Mouse (Mus musculus): Measurements from ENCODE around the gene Chaf1a. TPM values are rescaled to one million over a fixed set of nuclear protein-coding genes. Genes with fewer than 3 reads are reported as not detected.

The Chaf1a gene
- polyA plus RNA-seq, 1 experiment: 70.3 TPM

DNA sequence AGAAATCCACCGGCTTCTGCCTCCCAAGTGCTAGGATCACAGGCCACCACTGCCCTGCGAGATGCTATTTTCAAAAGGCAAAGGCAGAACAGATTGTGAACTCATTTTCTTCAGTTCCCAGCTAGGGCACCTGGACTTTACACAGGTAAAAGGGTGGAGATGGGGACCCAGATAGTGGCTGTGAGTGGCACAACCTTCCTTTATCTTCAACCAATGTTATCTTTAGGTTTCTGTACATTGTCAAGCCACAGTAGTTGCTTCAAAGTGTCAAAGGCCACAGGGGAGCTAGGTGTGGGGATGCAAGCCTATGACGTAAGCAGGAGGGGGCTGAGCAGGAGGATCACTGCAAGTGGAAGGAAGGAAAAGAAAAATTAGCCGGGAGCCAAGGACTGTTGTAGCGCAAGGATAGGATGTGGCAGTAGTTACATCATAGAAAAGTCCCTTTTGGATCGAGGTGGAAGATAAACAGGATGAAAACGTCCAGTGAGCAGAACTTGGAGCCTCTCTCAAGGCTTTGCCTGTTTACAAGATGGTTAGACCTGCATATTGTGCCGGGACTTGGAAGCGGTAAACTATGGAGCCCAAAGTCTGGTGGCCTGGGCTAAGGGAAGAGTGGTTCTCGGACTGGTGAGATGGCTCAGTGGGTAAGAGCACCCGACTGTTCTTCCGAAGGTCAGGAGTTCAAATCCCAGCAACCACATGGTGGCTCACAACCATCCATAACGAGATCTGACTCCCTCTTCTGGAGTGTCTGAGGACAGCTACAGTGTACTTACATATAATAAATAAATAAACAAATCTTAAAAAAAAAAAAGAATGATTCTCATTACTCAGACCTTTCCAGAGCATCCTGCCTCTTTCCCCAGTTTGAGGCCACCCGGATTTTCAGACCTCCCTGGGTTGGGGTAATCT, 32.5 kb upstream of the Chaf1a start:
- TF ChIP-seq POLR2A (IDR thresholded peaks at IDR 0.05; ENCODE audit: control insufficient read depth, low read depth, low read length): no peak
- no peak for TF ChIP-seq CTCF (IDR thresholded peaks at IDR 0.05; ENCODE audit: control insufficient read depth, insufficient read depth, insufficient replicate concordance, low read depth, low read length)
- no peaks in the 10 kb centered on the region for H3K36me3 ChIP-seq (ENCODE audit: control insufficient read depth, insufficient read depth, low read length)
- H3K27me3 ChIP-seq (ENCODE audit: control insufficient read depth, insufficient read depth, low read length): no peaks in the 10 kb centered on the region
- H3K27ac ChIP-seq (ENCODE audit: control insufficient read depth, insufficient read depth, low read depth, low read length): peak overlapping the region; percentile 65
- H3K4me1 ChIP-seq (ENCODE audit: control insufficient read depth, insufficient read depth, low read length): peaks cover 36% of the 10 kb centered on the region
- H3K4me3 ChIP-seq (ENCODE audit: control insufficient read depth, low read depth, low read length): peak overlapping the region; percentile 59

DNA sequence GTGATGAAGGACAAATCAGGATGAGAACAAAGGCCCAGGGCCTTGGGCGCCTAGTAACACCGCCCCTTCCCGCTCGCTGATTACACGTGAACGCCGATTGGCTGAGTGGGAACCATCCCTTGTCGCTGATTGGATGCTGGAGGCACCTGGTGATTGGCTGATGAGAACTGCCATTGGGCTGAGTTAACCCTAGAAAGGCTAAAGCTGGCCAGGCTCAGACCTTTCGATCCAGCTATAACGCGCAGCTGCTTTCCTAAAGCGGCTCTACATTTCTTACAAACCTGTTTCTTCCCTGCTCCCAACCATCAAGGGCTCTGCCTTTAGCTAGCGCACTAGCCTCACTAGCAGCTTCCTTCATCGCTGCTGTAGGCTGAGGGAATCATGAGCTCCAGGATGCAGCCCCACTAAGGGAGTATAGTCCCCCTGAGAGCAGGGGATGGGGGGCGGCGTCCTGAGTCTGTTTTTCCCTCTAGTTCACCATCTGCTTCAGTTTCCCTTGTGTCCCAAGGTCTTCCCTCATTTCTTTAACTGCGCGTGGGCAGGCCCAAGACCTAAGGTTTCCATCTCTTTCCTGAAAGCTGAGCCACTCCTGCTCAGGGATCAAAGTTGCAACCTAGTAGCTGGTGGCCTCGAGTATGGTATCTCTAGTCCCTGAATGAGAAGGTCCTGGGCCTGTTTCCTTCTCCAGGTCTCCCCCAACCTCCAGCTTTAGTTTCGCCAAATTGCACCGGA, 31.7 kb upstream of the Chaf1a start:
- Histone ChIP-seq H3K27ac (ENCODE audit: control insufficient read depth, insufficient read depth, low read depth, low read length) (peak overlapping the region; percentile 79), H3K36me3 (ENCODE audit: control insufficient read depth, insufficient read depth, low read length) (no peaks in the 10 kb centered on the region), H3K4me1 (ENCODE audit: control insufficient read depth, insufficient read depth, low read length) (peaks cover 36% of the 10 kb centered on the region), H3K27me3 (ENCODE audit: control insufficient read depth, insufficient read depth, low read length) (no peaks in the 10 kb centered on the region), H3K4me3 (ENCODE audit: control insufficient read depth, low read depth, low read length) (peak overlapping the region; percentile 82)
- no peak for TF ChIP-seq CTCF (IDR thresholded peaks at IDR 0.05; ENCODE audit: control insufficient read depth, insufficient read depth, insufficient replicate concordance, low read depth, low read length)
- peak; percentile 48; the same call in 1 of the 2 replicates for TF ChIP-seq POLR2A (IDR thresholded peaks at IDR 0.05; ENCODE audit: control insufficient read depth, low read depth, low read length)

DNA sequence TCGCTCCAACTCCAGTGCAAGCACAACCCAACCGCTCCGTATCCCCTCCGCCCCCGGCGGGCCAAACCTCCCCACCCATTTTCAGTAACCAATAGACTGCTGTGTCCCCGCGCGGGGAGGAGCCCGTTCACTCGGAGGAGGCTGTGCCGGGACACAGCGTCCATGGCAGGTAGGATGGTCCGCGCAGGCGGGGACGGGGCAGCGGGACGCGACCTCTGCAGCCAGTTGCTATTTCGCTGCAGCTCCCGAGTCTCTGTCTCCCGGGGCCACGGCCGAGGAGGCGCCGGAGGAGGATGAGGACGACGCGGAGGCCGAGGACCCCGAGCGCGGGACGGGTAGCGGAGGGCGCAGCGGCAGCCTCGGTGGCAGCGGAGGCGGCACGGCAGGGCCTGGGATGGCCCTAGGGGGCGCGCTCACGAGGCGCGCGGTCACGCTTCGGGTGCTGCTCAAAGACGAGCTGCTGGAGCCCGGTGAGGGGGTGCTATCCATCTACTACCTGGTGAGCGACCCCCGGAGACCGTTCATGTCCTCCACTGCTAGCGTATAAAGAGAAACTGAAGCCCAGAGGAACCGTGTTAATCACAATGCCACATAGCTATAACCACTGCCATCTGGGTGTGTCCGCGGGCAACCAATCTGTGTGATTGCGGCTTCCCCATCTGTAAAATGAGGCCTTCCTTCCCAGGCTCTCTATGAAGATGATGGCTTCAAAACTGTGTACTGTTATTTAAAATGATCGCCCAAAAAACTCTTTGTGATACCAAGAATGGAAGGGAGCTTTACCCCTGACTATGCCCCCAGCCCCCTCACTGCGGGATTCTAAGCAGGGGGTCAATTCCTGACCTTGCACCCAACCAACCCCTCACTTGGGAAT, 30.9 kb upstream of the Chaf1a start:
- Histone ChIP-seq H3K4me1 (ENCODE audit: control insufficient read depth, insufficient read depth, low read length) (peaks cover 36% of the 10 kb centered on the region), H3K27ac (ENCODE audit: control insufficient read depth, insufficient read depth, low read depth, low read length) (peak overlapping the region; percentile 79; the same call in 1 of the 2 replicates), H3K27me3 (ENCODE audit: control insufficient read depth, insufficient read depth, low read length) (no peaks in the 10 kb centered on the region), H3K36me3 (ENCODE audit: control insufficient read depth, insufficient read depth, low read length) (no peaks in the 10 kb centered on the region), H3K4me3 (ENCODE audit: control insufficient read depth, low read depth, low read length) (peak overlapping the region; percentile 82)
- TF ChIP-seq POLR2A (IDR thresholded peaks at IDR 0.05; ENCODE audit: control insufficient read depth, low read depth, low read length) (peak; percentile 66), CTCF (IDR thresholded peaks at IDR 0.05; ENCODE audit: control insufficient read depth, insufficient read depth, insufficient replicate concordance, low read depth, low read length) (no peak)

DNA sequence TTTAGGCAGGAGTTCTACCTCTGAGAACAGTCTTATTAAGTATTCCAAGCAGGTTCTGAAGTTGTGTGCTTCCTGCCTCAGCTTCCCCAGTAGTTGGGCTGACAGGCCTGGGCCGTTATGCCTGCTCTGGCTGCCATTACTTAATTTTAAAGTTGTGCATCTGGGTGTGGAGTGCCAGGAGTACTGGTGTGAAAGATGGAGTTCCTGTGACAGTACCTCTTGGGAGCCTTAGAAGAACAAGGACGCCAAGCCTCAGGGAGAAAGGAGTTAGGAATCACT, 30.3 kb upstream of the Chaf1a start:
- Histone ChIP-seq H3K4me1 (ENCODE audit: control insufficient read depth, insufficient read depth, low read length) (peaks cover 36% of the 10 kb centered on the region), H3K27me3 (ENCODE audit: control insufficient read depth, insufficient read depth, low read length) (no peaks in the 10 kb centered on the region), H3K36me3 (ENCODE audit: control insufficient read depth, insufficient read depth, low read length) (no peaks in the 10 kb centered on the region), H3K27ac (ENCODE audit: control insufficient read depth, insufficient read depth, low read depth, low read length) (no peak overlapping the region), H3K4me3 (ENCODE audit: control insufficient read depth, low read depth, low read length) (no peak overlapping the region)
- no peak for TF ChIP-seq CTCF (IDR thresholded peaks at IDR 0.05; ENCODE audit: control insufficient read depth, insufficient read depth, insufficient replicate concordance, low read depth, low read length)
- no peak for TF ChIP-seq POLR2A (IDR thresholded peaks at IDR 0.05; ENCODE audit: control insufficient read depth, low read depth, low read length)

DNA sequence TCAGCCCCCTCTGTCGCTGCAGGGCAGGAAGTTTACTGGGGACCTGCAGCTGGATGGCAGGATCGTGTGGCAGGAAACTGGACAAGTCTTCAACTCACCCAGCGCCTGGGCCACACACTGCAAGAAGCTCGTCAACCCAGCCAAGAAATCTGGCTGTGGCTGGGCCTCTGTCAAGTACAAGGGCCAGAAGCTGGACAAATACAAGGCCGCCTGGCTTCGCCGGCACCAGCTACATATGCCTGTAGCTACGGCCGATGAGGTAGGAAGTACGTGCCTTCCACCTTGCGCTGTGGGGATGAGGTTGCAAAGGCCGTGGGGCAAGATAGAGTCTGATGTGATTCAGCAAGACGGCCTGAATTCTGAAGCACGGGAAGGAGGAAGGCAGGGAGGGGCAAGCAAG, 30.0 kb upstream of the Chaf1a start:
- H3K4me3 ChIP-seq (ENCODE audit: control insufficient read depth, low read depth, low read length): peak overlapping the region; percentile 45
- TF ChIP-seq CTCF (IDR thresholded peaks at IDR 0.05; ENCODE audit: control insufficient read depth, insufficient read depth, insufficient replicate concordance, low read depth, low read length) (no peak), POLR2A (IDR thresholded peaks at IDR 0.05; ENCODE audit: control insufficient read depth, low read depth, low read length) (no peak)
- peaks cover 35% of the 10 kb centered on the region for H3K4me1 ChIP-seq (ENCODE audit: control insufficient read depth, insufficient read depth, low read length)
- no peak overlapping the region for H3K27ac ChIP-seq (ENCODE audit: control insufficient read depth, insufficient read depth, low read depth, low read length)
- H3K36me3 ChIP-seq (ENCODE audit: control insufficient read depth, insufficient read depth, low read length): no peaks in the 10 kb centered on the region
- H3K27me3 ChIP-seq (ENCODE audit: control insufficient read depth, insufficient read depth, low read length): no peaks in the 10 kb centered on the region

DNA sequence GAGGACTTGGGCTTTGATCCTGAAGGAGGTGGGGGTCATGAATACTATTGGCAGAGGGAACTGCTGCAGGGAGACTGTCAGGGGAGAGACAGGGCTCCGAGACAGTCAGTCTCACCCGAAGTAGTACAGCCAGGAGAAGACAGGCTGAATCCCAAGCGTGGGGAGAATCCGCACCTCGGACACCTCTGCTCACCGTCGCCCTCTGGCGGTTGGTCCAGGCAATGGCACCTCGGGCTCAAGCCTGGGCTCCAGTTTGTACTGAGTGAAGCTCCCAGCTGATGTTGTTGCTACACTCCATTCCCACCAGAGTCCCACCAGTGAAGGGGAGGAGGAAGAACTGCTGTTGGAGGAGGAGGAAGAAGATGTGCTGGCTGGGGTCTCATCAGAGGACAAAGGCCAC, 29.6 kb upstream of the Chaf1a start:
- Histone ChIP-seq H3K4me1 (ENCODE audit: control insufficient read depth, insufficient read depth, low read length) (peaks cover 33% of the 10 kb centered on the region), H3K27me3 (ENCODE audit: control insufficient read depth, insufficient read depth, low read length) (no peaks in the 10 kb centered on the region), H3K4me3 (ENCODE audit: control insufficient read depth, low read depth, low read length) (peak overlapping the region; percentile 45), H3K36me3 (ENCODE audit: control insufficient read depth, insufficient read depth, low read length) (no peaks in the 10 kb centered on the region), H3K27ac (ENCODE audit: control insufficient read depth, insufficient read depth, low read depth, low read length) (no peak overlapping the region)
- TF ChIP-seq POLR2A (IDR thresholded peaks at IDR 0.05; ENCODE audit: control insufficient read depth, low read depth, low read length) (0 out of 2 replicates have a peak, but pooled peaks have one; percentile 24), CTCF (IDR thresholded peaks at IDR 0.05; ENCODE audit: control insufficient read depth, insufficient read depth, insufficient replicate concordance, low read depth, low read length) (peak; percentile 100)

Measured in testis, adult 2 months (tissue).